Mouse (Mus musculus) frontal cortex, adult 2 months (tissue): ENCODE results near the gene Usp50. TPM values are rescaled to one million over a fixed set of nuclear protein-coding genes. Genes with fewer than 3 reads are reported as not detected.

ENCODE experiments used
- DNase-seq, 2 experiments: peaks; one replicate each; pipeline ENCODE4 v3.0.0; 2022; ENCODE audit warnings: low spot score in 1 of 2; ENCODE audit errors: extremely low spot score in 1 of 2
- polyA plus RNA-seq: library from polyadenylated mRNA; depleted of rRNA; stranded (reverse); fragments of >200 nt; gene quantifications from 2 replicates; pipeline ENCODE4 v1.2.3, GENCODE M21; 2012

Usp50 gene
- polyA plus RNA-seq, 1 experiment, result 1.5 TPM

DNA sequence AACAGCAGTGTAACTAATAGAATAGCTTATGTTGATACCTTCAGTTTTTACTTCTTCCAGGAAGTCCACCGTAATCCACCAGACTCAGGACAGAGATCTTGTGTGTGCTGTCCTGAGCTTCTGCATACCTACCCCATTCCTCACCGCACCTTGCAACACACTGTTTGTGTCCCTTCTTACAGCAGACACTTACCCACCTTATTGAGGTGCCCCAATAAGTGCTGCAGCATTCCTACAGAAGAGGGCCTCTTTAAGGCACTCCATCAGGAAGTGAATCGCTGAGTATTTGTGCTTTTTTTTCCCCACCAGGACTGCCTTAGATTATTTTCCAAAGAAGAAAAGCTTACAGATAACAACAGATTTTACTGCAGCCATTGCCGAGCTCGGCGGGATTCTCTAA lies 27.6 kb downstream of the Usp50 start:
- DNase-seq, result no peak

DNA sequence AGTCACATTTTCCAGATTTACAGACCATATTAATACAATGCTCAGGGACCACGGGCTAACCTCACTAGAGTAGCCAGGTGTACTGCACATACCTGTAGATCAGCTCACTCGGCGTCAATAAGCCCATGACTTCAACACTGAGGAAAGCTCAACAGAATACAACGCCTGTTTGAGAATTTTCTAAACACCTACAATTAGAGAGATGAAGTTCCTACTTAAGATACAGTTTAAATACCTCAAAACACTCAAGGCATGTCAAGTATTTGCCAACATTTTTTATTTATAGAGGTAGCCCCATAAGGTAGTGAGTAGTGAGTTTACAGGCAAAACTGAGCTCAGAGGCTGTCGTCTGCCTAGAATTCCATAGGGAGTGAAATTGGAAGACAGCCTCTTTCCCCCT lies 39.9 kb downstream of the Usp50 start:
- DNase-seq, result no peak

DNA sequence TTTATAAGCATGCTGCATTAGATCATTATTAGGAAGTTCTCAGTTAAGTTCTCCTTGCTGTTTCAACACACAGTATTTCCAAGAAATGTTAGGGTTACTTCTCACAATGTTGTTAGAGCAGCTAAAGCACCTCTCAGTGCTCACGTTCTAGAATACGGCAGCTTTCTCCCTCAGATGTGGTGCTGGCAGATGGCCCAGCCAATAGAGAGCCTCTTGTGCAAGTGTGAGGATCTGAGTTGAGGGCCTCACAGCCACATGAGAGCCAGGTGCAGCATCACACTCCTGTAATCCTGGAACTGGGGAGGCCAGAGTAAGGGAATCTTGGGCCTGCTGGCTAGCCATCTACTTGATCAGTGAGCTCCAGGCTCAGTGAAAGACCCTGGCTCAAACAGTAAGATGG lies 43.0 kb downstream of the Usp50 start:
- no peak for DNase-seq

DNA sequence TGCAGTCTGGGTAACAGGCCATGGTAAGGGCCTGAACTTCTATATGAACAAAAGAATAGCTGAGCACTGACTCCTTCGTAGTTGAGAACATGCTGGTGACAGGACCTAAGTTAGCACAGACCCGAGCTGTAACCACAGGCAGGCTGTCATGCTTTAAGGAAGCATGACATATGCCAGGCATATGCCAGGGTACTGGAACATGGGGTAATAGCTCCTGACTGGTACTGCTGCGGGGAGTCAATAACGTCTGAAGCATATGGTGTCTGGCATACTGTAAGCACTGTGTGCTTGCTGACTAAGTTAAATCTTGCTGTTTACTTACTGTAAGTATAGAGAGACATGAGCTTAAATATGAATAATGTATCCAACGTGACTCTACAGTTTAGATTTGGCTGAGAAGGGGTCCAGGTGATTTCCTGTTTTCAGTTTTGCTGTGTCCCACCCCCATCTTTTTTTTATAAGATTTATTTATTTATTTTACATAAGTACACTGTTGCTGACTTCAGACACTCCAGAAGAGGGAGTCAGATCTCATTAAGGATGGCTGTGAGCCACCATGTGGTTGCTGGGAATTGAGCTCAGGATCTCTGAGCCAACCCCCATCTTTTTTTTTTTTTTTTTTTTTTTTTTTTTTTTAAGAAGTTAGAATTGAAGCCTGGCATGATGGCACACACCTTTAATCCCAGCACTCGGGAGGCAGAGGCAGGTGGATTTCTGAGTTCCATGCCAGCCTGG lies 47.8 kb downstream of the Usp50 start:
- no peak for DNase-seq

DNA sequence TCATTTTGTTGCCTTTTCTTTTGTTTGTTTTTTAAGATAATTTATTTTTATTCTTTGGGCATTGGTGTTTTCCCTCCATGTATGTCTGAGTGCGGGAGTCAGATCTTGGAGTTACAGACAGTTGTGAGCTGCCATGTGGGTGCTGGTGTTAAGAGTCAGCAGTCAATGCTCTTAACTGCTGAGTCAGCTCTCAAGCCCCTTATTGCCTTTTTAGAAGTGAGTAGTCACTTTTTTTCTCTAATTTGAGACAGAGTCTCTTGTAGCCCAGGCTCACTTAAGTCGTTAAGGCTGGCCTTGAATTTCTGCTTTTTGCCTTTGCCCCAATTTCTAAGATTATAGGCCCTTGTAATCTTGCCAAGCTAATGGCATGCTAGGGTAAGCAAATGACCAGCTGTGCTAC lies 52.8 kb downstream of the Usp50 start:
- DNase-seq, result no peak

DNA sequence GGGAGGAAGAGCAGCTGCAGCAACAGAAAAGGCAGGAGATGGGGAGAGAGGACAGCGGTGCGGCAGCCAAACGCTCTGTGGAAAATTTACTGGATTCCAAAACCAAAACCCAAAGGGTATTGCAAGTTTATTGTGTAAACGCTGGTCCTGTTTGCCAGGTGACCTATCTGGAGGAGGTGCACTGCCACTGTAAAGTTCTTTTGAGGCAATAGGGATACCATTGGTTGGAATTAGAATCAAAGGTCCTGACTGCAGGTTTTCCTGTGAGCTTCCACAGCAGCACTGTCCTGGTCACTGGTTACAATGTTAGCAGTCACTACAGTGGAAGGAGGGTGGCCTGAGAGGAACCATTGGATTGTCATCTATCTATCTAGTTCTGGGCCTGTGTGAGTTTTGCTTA lies 54.1 kb downstream of the Usp50 start:
- DNase-seq, result no peak

DNA sequence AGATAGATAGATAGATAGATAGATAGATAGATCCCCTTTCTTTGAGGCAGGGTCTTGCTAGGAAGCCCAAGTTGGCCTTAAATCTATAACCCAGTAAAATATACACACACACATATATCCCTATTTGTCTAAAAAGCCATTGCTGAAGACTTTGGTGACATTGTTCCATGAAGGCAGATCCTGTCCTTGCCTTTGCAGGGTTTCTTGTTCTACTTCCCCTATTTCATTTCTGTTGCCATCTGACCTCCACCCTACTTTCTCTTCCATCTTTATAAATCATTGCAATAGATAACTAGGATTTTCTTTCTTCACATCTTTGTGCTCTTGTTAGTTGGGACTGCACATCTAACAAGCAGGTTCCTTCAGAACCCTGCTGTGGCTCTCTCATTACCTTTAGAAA lies 70.3 kb downstream of the Usp50 start:
- DNase-seq, result no peak

DNA sequence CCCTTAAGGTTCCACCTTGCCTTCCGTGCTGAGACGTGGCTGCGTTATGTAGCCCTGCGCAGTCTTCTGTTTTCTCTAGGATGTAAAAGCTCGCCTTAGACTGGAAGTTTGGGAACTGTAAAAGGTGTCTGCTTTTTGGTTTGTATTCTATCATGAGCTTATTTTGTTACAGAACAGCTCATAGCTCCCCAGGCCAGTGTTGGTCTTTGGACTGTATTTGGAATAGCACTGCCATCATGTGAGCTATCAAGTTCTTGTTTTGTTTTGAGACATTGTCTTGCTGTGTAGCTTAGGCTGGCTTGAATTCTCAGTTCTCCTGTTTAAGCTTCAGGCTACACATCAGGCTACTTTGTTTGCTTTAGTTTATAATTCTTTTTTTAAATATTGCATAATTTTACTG lies 70.7 kb downstream of the Usp50 start:
- no peak for DNase-seq

DNA sequence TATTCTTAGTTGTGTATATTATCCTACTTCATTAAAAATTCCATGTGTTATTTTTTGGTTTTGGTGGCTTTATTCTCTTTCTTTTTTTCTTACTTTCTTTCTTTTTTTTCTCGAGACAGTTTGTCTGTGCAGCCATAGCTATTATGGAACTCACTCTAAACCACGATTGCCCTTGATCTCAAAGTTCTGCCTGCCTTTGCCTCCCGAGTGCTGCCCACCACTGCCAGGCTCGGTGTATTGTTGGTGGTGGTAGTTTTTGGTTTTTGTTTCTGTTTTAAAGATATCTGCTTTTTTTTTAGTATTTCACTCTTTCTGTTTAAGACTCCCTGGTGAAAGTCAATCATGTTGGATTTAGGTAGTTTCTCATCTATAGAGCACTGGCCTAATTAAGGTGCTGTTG lies 74.9 kb downstream of the Usp50 start:
- DNase-seq, result no peak

DNA sequence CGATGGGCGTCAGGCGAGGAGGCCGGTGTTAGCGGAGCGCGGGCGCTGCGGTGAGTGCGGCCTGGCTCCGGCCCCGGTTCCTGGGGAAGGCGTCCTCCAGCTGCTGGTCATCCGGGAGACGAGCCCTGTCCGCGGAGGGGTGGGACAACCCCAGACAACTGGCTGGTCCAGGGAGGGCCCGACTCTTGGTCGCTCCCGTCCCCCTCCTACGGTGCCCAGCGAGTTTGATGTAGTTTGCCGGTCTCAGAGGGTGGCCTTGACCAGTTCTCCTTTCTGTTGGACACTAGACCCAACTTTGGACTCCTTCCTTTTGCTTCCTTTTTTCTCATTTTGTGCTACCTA lies 75.9 kb downstream of the Usp50 start:
- no peak for DNase-seq

DNA sequence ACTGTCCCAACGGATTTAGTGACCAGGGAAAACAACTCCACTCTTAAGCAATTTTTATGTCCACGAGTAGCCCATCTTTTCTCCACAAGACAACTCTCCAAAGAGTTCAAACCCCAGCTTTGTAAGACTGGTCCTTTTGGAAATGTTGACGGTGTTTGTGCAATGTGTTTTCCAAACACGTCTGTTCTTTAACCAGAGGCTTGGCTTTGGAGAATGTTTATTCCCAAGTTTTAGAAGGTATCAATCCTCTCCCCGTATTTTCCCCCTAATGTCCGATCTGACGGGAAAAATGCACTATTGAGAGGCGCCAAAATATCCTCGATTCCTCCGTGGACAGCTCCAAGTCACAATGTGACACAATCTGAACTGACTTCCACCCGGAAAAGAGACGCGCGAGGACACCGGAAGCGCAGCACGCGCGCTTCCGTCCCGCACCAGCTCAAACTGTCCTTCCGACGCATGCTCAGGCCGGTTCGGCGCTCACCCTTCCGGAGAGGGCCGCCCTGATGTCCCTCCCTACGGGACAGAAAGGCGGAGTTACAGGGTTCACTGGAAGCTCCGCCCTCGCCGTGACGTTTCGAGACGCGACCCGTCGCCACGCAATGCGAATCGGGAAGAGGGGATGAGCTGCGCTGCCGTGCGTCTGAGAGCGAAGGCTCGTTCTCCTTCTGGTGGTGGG lies 76.4 kb downstream of the Usp50 start, which contains the start of gene Usp8:
Usp8 (plus strand) TSS at position 570 of the 679 bp plus-strand sequence.
- peak; percentile 96 to 99 for DNase-seq

DNA sequence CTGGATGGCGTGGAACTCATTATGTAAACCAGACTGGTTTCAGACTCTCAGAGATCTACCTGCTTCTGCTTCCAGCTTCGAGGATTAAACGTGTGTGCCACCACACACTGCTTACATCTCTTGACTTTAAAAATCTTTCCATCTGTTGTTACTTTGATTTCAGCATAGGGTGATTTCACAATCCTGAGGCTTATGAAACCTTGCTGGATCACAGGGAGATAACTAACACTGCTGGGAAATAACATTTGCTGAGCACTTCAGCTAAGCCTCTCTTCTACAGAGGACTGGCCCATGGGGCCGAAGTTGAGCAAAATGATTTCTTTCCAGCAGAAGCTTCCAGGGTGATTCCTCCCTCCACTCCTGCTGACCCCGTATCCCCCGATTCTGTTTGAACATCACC lies 88.0 kb downstream of the Usp50 start:
- no peak for DNase-seq

DNA sequence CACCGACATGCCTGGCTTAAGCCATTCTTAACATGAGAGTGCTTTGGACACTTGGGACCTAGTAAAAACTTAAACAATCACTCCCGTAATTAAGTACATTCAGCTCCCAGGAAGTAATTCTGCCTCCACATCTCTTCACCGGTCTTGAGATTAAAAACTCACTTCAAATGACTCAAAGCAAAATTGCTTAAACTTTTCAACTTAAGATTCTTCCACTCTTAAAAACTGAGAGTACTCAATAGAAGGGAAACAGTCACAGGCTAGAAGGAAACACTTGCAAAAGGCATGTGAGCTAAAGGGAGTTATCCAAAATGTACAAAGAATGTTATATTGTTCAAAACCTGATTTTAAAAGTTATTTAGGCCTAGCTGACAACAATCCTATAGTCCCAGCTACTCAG lies 92.0 kb downstream of the Usp50 start:
- no peak for DNase-seq

DNA sequence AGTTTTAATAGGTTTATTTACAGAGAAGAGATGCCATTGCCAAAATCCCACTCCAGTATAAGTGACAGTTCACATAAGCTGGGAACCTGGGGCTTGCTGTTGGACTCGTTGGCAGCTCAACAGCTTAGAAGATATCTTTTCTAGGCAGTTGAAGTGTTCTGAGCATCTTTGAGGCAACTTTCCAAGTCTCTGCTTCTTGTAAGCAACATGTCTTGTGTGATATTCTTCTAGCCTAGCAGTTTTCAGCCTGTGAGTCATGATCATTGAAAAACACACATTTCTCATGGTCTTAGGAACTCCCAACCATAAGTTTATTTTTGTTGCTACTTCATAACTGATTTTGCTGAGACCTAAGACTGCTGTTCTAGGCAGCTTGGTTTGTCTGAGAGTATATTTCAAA lies 100.3 kb downstream of the Usp50 start:
- peak in 1 of 2 experiments; percentile 21 for DNase-seq

DNA sequence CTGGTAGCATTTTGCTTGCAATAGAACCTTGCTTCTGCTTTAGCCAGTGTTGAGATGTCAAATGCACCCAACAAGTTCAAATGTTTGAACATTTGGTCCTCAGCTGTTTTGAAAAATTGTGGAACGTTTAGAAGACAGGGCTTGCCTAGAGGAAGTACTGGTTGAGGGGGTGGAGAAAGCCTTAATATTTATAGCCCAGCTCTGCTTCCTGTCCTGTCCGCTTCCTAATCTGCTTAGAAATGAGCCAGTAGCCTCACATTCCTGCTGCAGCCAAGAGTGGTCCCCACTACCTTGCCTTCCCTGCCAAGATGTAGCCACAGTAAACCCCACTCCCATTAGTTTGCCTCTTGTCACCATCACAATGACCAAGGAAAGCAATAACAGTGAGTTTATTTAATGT lies 100.9 kb downstream of the Usp50 start:
- DNase-seq, result no peak

DNA sequence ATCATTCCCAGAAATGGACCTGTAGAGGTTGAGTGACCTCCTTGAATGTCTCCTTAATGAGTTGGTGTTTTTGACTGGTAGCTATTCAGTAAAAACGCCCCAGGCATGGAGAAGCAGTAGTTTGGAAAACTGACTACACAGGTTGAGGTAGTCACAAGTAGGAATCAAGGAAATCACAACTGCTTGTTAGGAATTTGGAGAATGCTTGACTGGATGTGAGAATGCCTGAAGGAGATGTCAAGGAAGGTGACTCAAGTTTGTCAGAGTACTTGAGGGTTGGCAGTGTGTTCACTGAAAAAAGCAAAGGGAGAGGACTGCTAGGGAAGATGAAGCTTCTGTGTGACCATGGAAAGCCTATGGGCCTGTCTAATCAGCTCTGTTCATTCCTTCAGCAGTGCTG lies 105.9 kb downstream of the Usp50 start:
- no peak for DNase-seq

DNA sequence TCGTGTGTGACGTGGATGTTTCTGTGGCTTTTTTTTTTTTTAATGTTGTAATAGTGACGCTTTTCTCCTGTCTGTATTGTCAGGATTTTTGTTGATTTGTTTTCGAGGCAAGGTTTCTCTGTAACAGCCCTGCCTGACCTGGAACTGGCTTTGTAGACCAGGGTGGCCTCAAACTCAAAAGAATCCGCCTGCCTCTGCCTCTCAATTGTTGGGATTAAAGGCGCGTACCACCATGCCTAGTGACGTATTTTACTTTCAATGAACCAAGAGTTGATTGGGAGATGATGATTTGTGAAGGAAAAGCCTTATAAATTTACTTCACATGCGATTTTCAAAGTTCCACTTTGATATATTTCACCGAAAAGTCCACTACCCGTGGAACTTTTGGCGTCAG lies 107.2 kb downstream of the Usp50 start, which contains the start of gene Gabpb1:
Gabpb1 (minus strand) TSS at position 216 of the 394 bp plus-strand sequence.
- DNase-seq, result no peak

DNA sequence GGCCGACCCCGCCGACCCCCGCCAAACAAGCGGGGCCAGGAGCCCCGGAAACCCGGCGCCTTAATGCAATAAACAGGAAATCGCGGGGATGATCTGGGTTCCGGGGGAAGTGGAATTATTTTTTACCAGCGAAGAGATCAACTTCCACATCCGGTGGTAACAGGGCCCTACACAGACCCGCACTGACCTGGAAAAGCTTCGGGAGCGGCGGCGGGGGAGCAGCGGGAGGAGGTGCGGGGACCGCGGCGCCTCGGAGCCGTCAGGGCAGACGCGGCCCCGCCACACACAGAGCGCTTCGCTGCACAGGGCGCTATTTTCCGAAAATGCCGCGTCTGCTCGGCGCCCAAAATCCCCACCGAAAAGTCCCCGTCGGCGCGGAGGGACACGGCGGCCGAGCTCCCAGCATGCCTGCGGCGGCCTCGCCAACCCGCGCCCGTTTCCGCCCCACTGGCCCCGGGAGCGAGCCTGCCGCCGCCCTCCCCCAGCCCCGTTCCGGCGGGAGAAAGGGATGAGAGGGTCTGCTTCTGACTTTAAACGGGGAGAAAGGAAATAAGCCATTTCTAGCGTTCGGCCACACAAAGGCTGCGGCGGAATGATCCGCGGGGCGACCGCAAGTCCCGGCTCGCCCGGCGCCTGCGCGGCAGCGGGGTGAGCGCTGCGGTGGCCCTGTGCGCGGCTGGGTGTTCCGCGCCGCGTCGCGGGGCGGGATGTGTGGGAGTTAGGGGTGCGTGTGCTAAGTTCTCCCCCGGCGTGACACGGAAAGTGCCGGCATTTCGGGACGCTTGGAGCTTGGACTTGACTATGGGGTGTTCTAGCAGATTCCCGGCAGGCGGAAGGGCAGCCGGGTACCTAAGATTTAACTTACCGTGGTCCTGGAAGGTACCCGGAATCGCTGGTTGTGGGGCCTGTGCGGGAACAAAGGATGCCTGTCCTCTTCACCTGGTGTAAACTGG lies 107.8 kb downstream of the Usp50 start:
- peak; percentile 67 to 86 for DNase-seq

DNA sequence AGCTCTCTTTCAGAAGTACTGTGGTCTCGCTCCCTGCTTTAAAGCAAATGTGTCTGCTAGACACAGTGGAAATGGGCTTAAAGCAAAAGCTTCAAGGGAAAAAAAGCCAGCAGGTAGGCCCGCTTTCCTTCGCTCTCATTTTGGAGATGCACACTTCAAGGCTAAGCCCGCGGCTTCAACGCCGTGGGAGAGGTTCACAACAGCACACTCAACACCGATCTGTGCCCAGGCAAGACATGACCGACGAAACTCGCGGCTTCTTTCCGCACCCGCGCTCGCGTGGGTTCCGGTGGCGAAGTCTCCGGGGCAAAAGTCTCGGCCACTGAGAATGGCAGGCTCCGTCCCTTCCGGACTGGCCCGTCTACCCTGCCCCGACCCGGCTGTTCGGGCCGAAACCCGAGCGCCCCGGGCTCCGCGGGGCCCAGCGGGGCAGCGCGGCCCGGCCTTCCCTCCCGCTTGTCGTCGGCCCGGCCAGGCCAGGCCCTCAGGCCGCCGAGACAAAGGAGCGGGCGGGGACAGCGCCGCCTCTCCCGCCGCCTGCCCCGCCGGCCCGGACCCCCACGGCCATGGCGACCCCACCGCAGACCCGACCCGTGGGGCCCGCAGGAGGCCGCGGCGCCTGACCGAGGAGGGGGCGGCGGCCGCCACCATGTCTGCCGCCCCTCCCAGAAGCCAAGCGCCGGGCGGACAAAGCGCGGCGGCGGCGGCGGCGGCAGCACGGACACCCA lies 108.7 kb downstream of the Usp50 start:
- DNase-seq, result peak; percentile 20 to 21
